Mouse (Mus musculus): Measurements from ENCODE around the gene Gm13030.

DNA sequence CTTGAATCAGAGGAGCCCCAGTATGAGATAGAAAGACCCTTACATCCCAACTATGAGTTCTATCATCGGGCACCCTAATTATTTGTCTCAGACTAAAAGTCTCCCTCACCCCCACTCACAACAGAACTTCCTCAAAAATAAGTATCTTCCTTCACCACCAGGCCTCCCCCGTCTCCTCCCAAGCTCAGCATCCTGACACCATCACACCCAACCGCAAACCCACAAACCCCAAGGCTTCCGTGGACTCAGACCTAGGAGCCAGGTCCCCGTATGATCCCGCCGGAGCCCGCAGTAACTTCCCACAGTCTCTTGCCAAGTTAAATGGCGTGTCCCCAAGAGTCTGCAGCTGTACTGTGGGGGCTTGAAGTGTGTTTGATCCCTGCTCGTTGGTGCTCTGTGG lies 16.2 kb downstream of the Gm13030 start:
- no peak for TF ChIP-seq CTCF (IDR thresholded peaks at IDR 0.05; ENCODE audit: control insufficient read depth, insufficient read depth, low read length)
- no peak for TF ChIP-seq POLR2A (IDR thresholded peaks at IDR 0.05; ENCODE audit: borderline replicate concordance, control insufficient read depth, low read depth, low read length)

Measured in bone marrow, adult 2 months (tissue).